Mouse (Mus musculus) kidney, adult 2 months (tissue): ENCODE measurements around the gene Lgr4.

Source experiments
- CTCF ChIP-seq: fragments of 200-500 bp; conservative IDR thresholded peaks from 2 replicates; pipeline ENCODE4 v1.5.1; 2011; ENCODE audit warnings: low read depth, mild to moderate bottlenecking, control low read depth, low read length, moderate library complexity, mixed read lengths; ENCODE audit not compliant: insufficient read depth, insufficient read length
- POLR2A ChIP-seq: fragments of 200-500 bp; IDR thresholded peaks from one replicate; pipeline ENCODE4 v1.6.1; 2011; ENCODE audit warnings: low read depth, low read length, control low read depth

DNA sequence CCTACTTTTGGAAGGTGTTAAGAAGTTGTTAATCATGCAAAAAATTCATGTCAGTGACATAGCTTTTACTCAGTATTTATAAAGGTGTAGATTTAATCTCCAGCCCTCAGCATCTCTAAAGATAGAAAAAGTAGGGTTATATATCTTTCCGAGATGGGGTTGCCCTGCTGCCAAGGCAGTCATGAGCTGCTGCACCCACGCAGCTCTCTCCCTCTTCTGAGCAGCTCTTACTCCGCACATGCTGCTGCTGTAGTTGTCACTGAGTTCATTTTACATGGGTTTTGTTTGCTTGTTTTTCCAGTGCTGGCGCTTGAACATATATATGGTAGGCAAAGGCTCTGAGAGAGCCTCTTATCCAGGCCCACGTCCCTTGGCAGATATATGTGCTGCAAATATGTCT is 120.9 kb downstream of the Lgr4 start:
- TF ChIP-seq POLR2A: no peak
- no peak for TF ChIP-seq CTCF
